Mouse (Mus musculus) urinary bladder, postnatal 10 days (tissue): ENCODE measurements around the gene Zbtb17.

Experiments
- DNase-seq: peaks from one replicate; pipeline ENCODE4 v3.0.0; 2022; ENCODE audit warnings: low spot score

Zbtb17 gene

DNA sequence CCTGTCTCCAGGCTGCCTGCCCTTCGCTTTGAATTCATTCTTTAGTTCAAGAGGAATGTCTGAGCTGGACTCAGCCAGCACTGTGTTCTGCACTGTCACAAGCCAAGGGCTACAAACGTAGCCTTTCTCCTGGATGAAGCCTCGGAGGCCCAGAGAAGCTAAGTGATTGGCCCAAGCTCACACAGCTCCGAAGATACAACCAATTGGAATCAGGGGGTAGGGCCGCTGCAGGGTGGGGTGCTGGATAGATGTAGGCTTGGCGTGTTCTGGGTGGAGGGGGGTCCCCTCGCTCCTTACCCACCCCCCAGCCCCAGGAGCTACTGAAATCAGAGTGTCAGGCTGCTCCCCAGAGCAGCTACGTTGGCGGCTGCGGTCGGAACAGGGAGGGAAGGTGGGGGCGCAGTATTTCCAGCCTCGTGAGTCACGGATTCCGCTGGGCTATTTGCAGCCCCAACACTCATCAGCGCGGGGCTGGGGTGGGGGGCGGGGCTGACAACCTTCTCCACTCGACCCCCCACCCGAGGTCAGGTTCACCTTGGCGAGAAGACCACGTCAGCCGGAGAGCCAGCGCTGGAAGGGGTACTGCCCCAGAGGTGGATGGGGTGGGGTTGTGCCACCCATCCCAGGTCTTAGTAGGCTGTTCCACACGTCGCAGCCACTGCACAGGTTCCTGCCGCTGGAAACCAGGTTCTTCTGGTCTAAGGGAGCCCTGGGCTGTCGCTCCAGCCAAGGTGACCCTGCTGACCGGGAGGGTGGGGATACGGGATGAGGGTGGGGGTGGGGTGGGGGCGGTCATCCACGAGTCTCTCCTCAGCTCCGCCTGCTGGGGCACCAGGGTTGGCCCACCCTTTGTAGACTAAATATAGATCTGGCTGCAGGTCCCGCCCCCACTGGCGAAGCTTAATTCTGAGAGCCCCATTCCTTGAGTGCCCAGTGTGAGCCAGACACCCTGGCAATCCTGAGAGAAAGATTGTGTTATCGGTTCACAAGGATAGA lies 18.7 kb upstream of the Zbtb17 start:
- DNase-seq, result no peak

- no peak for DNase-seq
Measured at GRCm38 (mm10) chr4:141426796-141427745, 17.4 kb upstream of the Zbtb17 start.

- no peak for DNase-seq
Measured at GRCm38 (mm10) chr4:141427921-141428320, 16.5 kb upstream of the Zbtb17 start.

DNA sequence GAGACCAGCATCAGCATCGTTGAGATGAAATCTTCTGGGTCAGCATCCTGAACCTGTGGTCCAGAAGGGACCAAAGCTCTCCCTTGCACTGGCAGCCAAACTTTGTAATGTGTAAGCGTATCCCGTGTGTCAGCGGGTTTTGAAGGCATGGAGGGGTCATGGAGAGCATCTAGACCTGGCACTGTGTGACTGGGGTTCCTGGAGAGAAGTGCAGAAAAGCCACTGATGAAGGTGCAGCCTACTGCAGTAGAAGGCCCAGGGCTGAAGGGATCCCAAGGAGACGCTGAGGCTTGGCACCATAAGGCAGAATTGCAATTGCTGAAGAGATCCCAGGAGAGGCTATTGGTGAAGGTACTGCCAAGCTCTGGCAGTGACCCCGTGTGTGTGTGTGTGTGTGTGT lies 15.1 kb upstream of the Zbtb17 start:
- DNase-seq, result no peak

- no peak for DNase-seq
Measured at GRCm38 (mm10) chr4:141429847-141430246, 14.6 kb upstream of the Zbtb17 start.

DNA sequence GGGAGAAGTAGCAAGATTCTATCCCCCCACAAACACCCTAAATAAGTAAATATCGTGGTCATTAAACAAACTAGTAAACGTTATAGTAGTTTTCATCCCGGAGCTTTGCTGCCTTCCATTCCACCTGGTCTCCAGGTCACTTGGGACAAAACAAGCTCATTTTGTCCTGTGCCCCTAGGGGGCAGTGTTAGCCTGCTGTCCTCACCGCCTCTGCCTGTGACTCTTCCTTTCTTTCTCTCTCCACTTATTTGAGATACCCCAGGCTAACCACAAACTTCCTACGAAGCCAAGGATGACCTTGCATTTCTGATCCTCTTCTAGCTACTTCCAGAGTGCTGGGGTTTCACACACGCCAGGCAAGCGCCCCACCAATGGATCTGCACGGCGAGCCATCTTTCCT lies 13.5 kb upstream of the Zbtb17 start:
- no peak for DNase-seq

GRCm38 (mm10) chr4:141432666-141433065 lies 11.8 kb upstream of the Zbtb17 start:
- DNase-seq, result no peak

GRCm38 (mm10) chr4:141433191-141433590 lies 11.3 kb upstream of the Zbtb17 start:
- no peak for DNase-seq

GRCm38 (mm10) chr4:141435974-141436373 lies 8.5 kb upstream of the Zbtb17 start, which contains the start of gene Srarp:
Srarp (minus strand) TSS chr4:141436105.
- no peak for DNase-seq

GRCm38 (mm10) chr4:141439083-141439803 lies 5.2 kb upstream of the Zbtb17 start:
- DNase-seq, result no peak

GRCm38 (mm10) chr4:141440877-141441276 lies 3.6 kb upstream of the Zbtb17 start:
- DNase-seq, result no peak

- no peak for DNase-seq
Measured at GRCm38 (mm10) chr4:141443641-141444429, 619 bp upstream of the Zbtb17 start.

DNA sequence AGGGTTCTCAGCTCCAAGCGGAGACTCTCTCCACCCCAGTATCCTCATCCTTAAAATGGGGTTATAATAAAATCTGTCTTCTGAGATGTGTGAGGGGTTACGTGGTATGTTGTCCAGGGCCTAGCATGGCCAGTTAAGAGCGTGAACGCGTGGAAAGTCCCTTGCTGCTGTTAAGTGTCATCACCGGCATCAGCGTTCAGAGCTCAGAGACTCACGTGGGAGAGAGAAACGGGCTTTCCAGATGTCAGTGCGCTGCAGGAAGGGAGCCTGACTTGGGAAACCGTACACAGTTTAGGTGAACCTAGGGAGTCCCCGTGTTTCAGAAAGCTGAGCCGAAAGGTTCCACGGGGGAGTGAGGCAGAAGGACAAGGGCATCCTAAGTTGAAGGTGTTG lies 870 bp downstream of the Zbtb17 start:
- no peak for DNase-seq

GRCm38 (mm10) chr4:141446211-141446610 lies 1.8 kb downstream of the Zbtb17 start:
- no peak for DNase-seq

GRCm38 (mm10) chr4:141451251-141451650 lies 6.8 kb downstream of the Zbtb17 start:
- no peak for DNase-seq

DNA sequence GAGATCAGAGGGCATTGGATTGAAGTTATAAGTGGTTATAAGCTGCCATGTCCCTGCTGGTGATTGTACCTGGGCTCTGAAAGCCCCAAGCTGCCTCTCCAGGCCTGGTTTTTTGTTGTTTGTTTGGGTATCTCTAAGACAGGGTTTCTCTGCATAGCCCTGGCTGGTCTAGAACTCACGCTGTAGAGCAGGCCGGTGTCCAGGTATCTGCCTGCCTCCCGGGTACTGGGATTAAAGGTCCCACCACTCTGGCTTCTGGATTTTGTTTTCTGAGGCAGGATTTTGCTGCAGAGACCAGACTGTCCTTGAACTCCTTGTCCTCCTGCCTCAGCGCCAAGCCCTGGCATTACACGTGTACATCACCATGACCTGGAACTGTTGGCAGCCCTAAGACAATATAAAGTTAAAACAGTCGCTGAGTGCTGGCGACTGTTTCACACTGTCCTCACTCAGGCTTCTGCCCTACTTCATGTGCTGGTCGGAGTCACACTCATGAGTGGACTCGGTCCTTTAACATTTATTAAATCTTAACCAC lies 7.5 kb downstream of the Zbtb17 start:
- DNase-seq, result no peak

GRCm38 (mm10) chr4:141454581-141455350 lies 10.3 kb downstream of the Zbtb17 start:
- DNase-seq, result no peak

DNA sequence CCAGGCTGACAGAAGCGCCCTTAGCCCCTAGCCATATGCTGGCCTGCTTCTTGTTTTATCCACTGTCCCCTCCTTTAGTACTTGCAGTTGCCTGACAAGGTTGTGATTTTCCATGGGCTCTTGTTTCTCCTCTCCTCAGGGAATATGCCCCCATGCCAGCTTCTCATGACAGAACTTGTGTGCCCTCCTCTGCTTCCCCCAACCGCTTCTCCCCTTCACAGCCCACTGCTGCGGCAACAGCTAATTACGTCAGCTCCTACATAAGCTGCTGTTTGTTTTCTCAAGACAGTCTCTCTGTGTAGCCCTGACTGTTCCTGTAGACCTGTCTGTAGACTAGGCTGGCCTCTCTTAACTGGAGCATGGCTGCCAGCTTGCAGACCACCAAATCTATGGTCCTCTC lies 11.1 kb downstream of the Zbtb17 start:
- no peak for DNase-seq

- no peak for DNase-seq
Measured at GRCm38 (mm10) chr4:141456193-141456938, 11.9 kb downstream of the Zbtb17 start.
